Mouse (Mus musculus): ENCODE measurements at regions not wholly inside any gene's neighbourhood (a gene's known extent, or its start where the extent isn't known, plus 50 kb on each side); places are given as distances from the start of the nearest gene placed in this dataset.

- no peak for DNase-seq
These were observed 173.4 kb downstream of the Zfp36l1 start for GRCm38 (mm10) chr12:79939436-79939835.

GRCm38 (mm10) chr12:79937876-79938275, 174.9 kb downstream of the Zfp36l1 start:
- peak; percentile 64 to 76 for DNase-seq

DNA sequence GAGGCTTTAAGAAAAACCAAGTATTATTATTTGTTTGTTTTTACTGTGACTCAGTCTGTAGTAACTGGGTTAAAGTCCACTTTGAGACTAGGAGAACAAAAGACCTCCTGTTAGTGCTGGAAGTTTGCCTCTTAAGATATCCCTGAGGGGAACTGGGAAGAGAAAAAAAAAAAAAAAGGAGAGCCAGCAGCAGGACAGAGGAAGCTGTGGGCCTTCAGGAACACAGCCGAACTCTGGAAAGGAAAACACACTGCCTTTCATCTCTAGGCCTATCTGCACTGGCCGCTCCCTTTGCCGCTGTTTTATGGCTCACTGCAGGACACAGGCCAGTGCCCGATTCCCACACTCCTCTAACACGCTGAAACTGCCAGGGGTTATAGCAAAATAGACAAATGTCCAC, 176.1 kb downstream of the Zfp36l1 start:
- DNase-seq, result peak in 1 of 2 experiments; percentile 55

DNA sequence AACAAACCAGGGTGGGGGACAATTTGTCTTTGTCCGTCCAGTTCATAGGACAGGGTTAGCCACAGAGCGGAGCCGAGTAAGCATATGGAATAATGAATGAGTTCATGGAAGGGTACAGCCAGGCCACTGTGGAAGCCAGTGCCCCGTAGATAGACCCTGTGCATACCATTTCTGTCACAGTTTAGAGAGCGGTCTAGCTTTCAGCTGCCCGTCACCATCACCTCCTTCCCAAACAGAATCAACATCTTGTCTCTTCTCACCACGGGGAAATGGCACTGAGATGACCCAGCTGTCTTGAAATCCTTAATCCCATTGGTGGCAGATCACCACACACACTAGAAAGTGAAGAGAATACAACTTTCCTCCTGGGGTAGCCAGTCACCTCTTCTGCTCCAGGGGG, 178.7 kb downstream of the Zfp36l1 start:
- peak in 1 of 2 experiments; percentile 43 for DNase-seq

DNA sequence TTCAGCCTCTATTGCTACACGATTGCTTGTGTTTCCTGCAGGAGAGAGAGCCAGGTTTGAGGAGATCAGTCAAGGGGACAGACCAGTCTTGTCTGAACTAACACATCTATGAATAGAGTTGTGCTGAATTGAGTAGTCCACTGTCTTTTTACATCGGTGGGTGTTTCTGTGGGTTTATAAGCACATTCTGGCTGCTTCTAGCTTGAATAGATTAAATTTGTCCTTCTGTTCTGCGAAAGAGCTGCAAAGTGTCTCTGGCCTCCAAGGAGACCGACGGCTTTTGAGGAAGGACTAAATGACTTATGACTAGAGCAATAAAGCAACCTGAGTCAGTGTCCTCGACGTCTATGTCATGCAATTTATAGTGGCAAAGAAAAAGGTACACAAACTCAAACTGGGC, 179.9 kb downstream of the Zfp36l1 start:
- DNase-seq, result no peak

GRCm38 (mm10) chr12:79931455-79931854, 181.4 kb downstream of the Zfp36l1 start:
- DNase-seq, result no peak

GRCm38 (mm10) chr12:79929846-79930245, 183.0 kb downstream of the Zfp36l1 start:
- peak in 1 of 2 experiments; percentile 50 for DNase-seq

GRCm38 (mm10) chr12:79928739-79929380, 184.0 kb downstream of the Zfp36l1 start:
- peak in 1 of 2 experiments; percentile 53 for DNase-seq

DNA sequence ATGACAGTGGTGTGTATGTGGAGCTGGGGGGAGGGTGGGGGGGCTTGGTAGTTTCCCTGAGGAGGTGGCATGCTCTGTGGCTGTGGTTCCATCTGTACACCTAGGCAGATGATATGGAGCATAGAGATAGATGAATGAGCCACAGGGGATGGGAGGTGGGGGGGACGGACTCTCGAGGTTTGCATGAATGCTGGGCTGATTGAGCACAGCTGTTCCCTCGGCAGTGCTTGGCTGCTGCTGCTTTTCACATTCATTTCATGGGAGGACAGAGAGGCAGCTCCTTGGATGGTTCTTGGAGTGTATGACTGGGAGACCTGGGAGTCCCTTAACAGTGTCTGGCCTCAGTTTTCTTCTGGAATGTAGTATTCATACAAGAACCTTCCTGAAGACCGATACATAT, 184.5 kb downstream of the Zfp36l1 start:
- peak in 1 of 2 experiments; percentile 37 for DNase-seq

DNA sequence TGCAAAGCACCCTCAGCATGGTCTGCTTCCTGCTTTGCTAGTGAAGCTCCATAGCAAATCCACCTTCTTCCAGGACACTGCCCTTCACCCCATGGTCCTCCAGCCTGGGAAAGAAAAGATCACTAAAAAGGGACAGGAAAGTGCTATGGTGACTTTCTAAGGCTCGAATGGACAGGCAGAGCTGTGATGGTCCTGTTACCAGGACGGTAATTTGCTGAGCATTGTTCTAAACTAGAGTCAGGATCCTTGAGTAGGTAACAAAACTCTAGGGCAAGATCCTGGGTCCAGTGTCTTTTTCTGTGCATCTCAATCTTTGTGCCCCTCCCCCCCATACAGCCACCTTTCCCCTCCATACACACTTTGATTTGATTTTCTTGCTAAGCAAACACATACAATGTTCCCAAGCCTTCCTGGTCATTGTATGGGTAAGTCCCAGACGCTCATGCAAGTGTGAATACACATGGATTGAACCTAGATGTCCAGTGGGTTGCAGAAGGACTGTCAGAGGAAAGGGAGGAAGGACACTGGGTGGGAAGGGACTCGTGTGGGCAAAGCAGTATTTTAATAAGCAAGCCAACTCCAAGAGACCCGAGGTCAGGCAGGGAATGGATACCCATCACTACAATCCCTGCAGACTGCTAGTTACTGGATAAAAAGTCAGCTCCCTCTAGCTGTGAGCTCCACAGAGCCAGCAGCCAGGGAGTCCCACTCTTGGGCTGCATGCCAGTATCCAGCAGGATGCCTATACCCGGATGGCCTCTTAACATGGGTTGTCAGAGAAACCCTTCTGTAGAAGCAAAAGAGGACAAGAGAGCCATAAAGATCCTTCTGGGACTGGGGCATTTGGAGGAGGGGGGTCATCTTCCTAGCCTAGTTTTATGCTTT, 186.9 kb downstream of the Zfp36l1 start:
- DNase-seq, result no peak

DNA sequence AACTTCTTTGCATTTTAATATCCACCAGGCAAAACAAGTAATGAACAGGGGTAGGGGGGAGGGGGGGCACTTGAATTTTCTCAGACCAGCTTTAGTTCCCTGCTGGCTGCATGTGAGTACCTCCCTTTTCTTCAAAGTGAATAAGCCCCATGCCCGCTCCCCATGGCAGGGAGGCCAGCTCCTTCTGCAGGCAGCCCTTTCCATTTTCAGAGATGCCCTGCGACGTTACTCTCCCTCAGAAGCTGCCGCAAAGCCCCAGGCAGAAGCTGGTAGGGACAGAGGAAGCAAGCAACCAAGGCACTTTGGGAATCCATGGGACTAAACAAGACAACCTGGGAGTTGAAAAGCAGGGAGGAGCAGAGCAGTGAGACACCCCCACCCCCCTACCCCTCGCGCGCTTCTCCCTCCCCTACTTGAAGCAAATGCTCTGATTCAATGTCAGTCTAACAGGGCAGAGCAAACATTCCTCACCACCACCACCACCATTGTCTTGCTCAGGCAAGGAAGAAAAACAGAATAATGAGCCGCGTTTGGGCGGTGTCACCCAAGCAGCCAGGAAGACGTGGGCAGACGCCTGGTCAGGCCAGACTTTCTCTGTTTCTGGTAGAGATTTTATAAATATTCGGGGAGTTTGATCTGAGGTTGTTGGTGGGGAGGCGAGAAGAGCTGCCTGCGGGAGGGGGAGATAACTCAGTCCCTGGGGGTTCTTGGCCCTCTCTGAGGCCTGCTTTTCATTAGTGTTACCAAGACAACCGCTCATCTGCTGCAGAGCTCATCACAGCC, 187.7 kb downstream of the Zfp36l1 start:
- DNase-seq, result no peak

GRCm38 (mm10) chr12:79923811-79924210, 189.0 kb downstream of the Zfp36l1 start:
- DNase-seq, result no peak

GRCm38 (mm10) chr12:79921786-79922185, 191.0 kb downstream of the Zfp36l1 start:
- no peak for DNase-seq

DNA sequence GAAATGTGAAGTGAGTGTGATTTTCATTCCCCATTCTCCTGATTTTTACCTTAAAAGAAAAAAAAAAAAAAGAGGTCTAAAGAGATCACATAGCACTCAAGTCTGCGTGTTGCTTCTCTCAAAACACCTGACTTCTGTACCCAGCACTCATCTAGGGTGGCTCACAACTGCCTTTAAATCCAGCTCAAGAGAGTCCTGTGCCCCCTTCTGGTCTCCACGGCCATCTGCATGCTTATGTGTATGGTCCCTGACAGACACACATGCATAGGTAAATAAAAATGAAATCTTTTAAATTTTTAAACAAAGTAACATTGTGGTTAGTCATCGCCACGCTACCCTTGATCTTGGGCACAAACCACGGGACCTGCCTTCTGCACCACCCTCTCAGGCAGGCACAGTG, 193.8 kb downstream of the Zfp36l1 start:
- DNase-seq, result no peak

- no peak for DNase-seq
These were observed 195.1 kb downstream of the Zfp36l1 start for GRCm38 (mm10) chr12:79917634-79918289.

- DNase-seq, result no peak
These were observed 195.7 kb downstream of the Zfp36l1 start for GRCm38 (mm10) chr12:79916896-79917633.

DNA sequence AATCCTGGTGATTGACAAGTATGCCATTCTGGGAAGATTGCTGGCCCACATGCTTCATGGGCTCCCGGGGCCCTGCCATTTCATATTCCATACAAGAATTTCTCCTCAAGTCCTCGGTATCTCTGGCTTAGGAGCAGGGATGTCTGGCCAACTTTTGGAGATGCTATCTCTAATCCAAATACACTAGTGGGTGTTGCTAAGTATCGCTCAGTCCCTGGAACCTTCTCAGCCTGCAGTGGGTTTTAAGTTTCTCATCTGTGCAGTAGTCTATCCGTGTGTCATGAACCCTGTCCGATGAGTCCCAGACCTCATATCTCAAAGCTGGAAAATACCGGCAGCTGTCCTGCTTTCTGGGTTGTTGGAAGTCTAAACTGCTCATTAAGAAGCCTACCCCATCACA, 198.9 kb downstream of the Zfp36l1 start:
- no peak for DNase-seq

- no peak for DNase-seq
These were observed 200.3 kb downstream of the Zfp36l1 start for GRCm38 (mm10) chr12:79912281-79913063.

DNA sequence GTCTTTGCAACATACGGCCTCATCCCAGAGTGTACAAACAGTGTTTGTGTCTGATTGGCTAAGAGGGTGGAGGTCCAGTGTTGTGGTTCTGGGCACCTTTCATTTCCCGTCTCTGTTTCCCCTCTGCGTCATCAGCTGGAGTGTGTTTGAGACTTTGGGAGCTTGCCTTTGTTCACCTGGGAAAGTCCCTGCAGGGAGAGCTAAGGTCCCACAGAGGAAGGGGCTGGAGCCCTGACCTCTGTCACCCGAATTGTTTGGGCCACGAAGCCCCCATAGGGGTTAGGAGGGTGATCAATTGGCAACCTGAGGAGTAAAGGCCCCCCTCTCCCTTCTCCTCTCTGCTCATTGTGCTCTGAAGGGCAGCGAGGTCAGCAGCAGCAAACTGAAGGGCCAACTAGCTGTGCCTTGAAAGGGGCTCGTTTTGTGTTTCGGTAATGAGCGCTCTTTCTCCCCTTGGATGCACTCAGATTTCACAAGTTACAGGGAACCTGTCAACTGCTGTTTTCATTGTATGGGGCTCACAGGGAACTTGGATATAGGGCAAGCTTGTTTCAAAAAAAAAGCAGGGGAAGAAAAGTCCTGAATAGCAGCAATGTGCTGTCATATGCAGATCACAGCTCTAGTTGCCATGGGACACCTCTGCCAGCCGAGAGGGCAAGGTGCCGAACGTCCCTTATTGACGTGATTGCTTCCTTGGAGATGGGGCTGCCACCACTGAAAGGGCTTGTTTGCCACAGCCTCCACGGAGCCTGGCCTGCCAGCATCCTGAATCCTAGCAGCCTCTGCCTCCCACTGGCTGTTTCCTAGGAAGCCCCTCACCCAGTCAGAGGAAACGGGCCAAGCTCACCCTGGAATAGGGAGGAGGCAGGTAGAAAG, 201.7 kb downstream of the Zfp36l1 start:
- DNase-seq, result peak; percentile 76 to 82

DNA sequence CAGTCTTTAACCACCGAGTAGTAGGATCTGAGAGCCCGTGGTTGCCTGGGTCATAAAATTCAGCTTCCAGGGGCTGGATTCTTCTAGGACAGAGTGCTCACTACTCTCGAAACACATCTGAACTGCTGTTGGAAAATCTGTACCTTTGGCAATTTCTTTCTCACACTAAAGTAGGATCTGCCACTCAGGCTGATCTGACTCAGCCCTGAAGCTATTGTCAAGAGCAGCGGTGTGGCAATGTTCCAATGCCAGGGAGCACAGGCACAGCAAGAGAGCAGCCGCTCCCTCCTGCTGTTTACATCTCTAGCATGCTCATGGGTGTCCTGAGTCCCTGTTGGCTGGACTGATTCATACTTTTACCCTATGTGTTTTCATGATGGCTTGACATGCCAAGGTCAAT, 205.2 kb downstream of the Zfp36l1 start:
- peak; percentile 91 to 94 for DNase-seq

Data from lung, adult 18-20 months (tissue).